In genomic region chr12:110400936-110401335, GRCm38 (mm10) we compare ENCODE assay signal across 23 mouse cellular contexts. TPM values are rescaled to one million over a fixed set of nuclear protein-coding genes. Genes with fewer than 3 reads are reported as not detected.
DNase-seq lines count a peak whose midpoint lies in the region; TF ChIP-seq lines count a peak whose summit lies in the region.
"Had no signal": no experiment of that assay in that cellular context is flagged by ENCODE, and none has a peak within 500 bp of the region (broad histone marks: within the 10 kb centered on the region; RNA-seq: fewer than 3 reads in every experiment).

No protein-coding gene starts in this region.

- DNase-seq in layer of hippocampus, adult 2 months (ENCODE audit: low spot score in 2 of 2), result no peak
- no peak for DNase-seq in layer of hippocampus, adult 18-20 months (ENCODE audit: low spot score in 2 of 2)
- DNase-seq in ES-CJ7 (ENCODE audit: low read depth, low spot score) (peak; percentile 36), ZHBTc4 (ENCODE audit: low read depth, low spot score) (peak; percentile 55)
- DNase-seq in lung, postnatal 25 days (ENCODE audit: low spot score), result no peak
- DNase-seq in heart, postnatal 14 days, result no peak
- DNase-seq: adrenal gland, adult 8-10 months; adrenal gland, postnatal 25 days; B cell, adult 2 months; cerebellum, adult 18-20 months; cerebellum, adult 9-10 months; cerebellum, postnatal 14 days; forebrain, postnatal 0 days; gastrocnemius, adult 2 months; gastrocnemius, postnatal 14 days; heart, adult 11 months; heart, postnatal 36 days; kidney, adult 11 months had no signal

- intact Hi-C loops in heart, postnatal 14 days (cut with DNase I), result no loop called here

- no peak overlapping the region for H3K27ac ChIP-seq in layer of hippocampus, adult 2 months
- H3K27ac ChIP-seq: embryonic facial prominence, embryonic 12.5 days; embryonic facial prominence, embryonic 15.5 days; gastrocnemius, adult 2 months; hindbrain, embryonic 10.5 days; hindbrain, embryonic 14.5 days; hindbrain, postnatal 0 days had no signal

- TF ChIP-seq CTCF in layer of hippocampus, adult 2 months (conservative IDR thresholded peaks at IDR 0.05), result 0 out of 2 replicates have a peak, but pooled peaks have one; percentile 2

- no peak overlapping the region for H3K4me3 ChIP-seq in layer of hippocampus, adult 2 months
- H3K4me3 ChIP-seq: embryonic facial prominence, embryonic 12.5 days; embryonic facial prominence, embryonic 15.5 days; gastrocnemius, adult 2 months; hindbrain, embryonic 10.5 days had no signal

RNA-seq across cellular contexts. Expression of gene Ppp2r5c, which starts 46.0 kb away (rescaled TPM):
- 100 to 1,000 TPM; 243 to 252 TPM for total RNA-seq in layer of hippocampus, adult 2 months (2021)
- total RNA-seq in layer of hippocampus, adult 18-20 months (2021), result 100 to 1,000 TPM; 241 to 242 TPM
- 100 to 1,000 TPM; 102 to 103 TPM for total RNA-seq in heart, postnatal 14 days (2021)

Comparison
In these comparisons a context has a peak if more than half of its experiments do, and no peak if none do; other contexts are left out.
1. DNase-seq: peak in ES-CJ7 (single experiment) and ZHBTc4 (single experiment); none in layer of hippocampus, adult 2 months (0 of 2), layer of hippocampus, adult 18-20 months (0 of 2), lung, postnatal 25 days (single experiment) and heart, postnatal 14 days (0 of 2).